Mouse (Mus musculus) liver, adult 2 months (tissue): Measurements from ENCODE around the gene Rbm45. TPM values are rescaled to one million over a fixed set of nuclear protein-coding genes. Genes with fewer than 3 reads are reported as not detected.

Source experiments
- DNase-seq: peaks from one replicate; pipeline ENCODE4 v3.0.0-alpha.2; 2011; ENCODE audit warnings: low read depth, low spot score; ENCODE audit errors: extremely low read depth
- H3K27ac ChIP-seq: fragments of 200-500 bp; replicated peaks from 2 replicates; pipeline ENCODE4 v1.5.1; 2012; ENCODE audit warnings: low read depth, mild to moderate bottlenecking, control low read depth, inconsistent platforms, low read length; ENCODE audit not compliant: insufficient read depth
- H3K27me3 ChIP-seq: fragments of 200-500 bp; 2 replicates; pipeline ENCODE4 v1.6.1; 2012; ENCODE audit warnings: mild to moderate bottlenecking, moderate library complexity, low read length, inconsistent platforms; ENCODE audit not compliant: control insufficient read depth, insufficient read depth
- H3K36me3 ChIP-seq: fragments of 200-500 bp; 2 replicates; pipeline ENCODE4 v1.6.1; 2012; ENCODE audit warnings: low read length, inconsistent platforms; ENCODE audit not compliant: control insufficient read depth, insufficient read depth
- H3K4me1 ChIP-seq: fragments of 200-500 bp; 2 replicates; pipeline ENCODE4 v1.6.1; 2011; ENCODE audit warnings: low read length; ENCODE audit not compliant: control insufficient read depth, insufficient read depth
- H3K4me3 ChIP-seq: fragments of 200-500 bp; 2 replicates; pipeline ENCODE4 v1.5.1; 2011; ENCODE audit warnings: low read depth, mild to moderate bottlenecking, control low read depth, low read length, moderate library complexity; ENCODE audit not compliant: insufficient read depth
- H3K79me2 ChIP-seq: fragments of 200-500 bp; 2 replicates; pipeline ENCODE4 v1.6.1; 2012; ENCODE audit warnings: inconsistent platforms, mild to moderate bottlenecking, low read length, moderate library complexity; ENCODE audit not compliant: control insufficient read depth, insufficient read depth
- H3K9ac ChIP-seq: fragments of 200-500 bp; 2 replicates; pipeline ENCODE4 v1.6.1; 2012; ENCODE audit warnings: low read depth, mild to moderate bottlenecking, control low read depth, inconsistent platforms, low read length
- CTCF ChIP-seq: fragments of 200-500 bp; IDR thresholded peaks from 2 replicates; pipeline ENCODE4 v1.5.1; 2011; ENCODE audit warnings: low read depth, low read length, control low read depth
- POLR2A ChIP-seq: fragments of 200-500 bp; IDR thresholded peaks from 2 replicates; pipeline ENCODE4 v1.6.1; 2011; ENCODE audit warnings: low read length, control low read depth; ENCODE audit not compliant: insufficient read depth; ENCODE audit errors: extremely low read depth
- WGBS: fragments of 180-500 bp; shearing (Covaris S2); methylation state at CpG from one replicate; pipeline ENCODE4 v1.1.7; 2018; 5-methylcytosine and 5-hydroxymethylcytosine counted together
- polyA plus RNA-seq: library from polyadenylated mRNA; depleted of rRNA; stranded (reverse); fragments of >200 nt; gene quantifications from 2 replicates; pipeline ENCODE4 v1.2.3, GENCODE M21; 2012
- total RNA-seq: library from RNA; depleted of rRNA; stranded (reverse); fragments of >200 nt; gene quantifications from 2 replicates; pipeline ENCODE4 v1.2.3, GENCODE M21; 2014

Gene Rbm45
- total and polyA plus RNA-seq, 2 experiments, result 5.2 to 10.0 TPM

- Histone ChIP-seq H3K4me1 (peaks cover 2% of the 10 kb centered on the region; the same call in 1 of the 2 replicates), H3K79me2 (peaks cover 5% of the 10 kb centered on the region; the same call in 1 of the 2 replicates), H3K36me3 (peaks cover 15% of the 10 kb centered on the region; the same call in 1 of the 2 replicates), H3K4me3 (peak overlapping the region; percentile 86), H3K27me3 (no peaks in the 10 kb centered on the region), H3K27ac (no peak overlapping the region), H3K9ac (peak overlapping the region; percentile 75)
- TF ChIP-seq POLR2A (no peak), CTCF (no peak)
- no peak for DNase-seq
- 6% methylated on average over 7 of the region's 7 CpGs for WGBS
These were observed 805 bp downstream of the Rbm45 start for GRCm38 (mm10) chr2:76370656-76370922.

DNA sequence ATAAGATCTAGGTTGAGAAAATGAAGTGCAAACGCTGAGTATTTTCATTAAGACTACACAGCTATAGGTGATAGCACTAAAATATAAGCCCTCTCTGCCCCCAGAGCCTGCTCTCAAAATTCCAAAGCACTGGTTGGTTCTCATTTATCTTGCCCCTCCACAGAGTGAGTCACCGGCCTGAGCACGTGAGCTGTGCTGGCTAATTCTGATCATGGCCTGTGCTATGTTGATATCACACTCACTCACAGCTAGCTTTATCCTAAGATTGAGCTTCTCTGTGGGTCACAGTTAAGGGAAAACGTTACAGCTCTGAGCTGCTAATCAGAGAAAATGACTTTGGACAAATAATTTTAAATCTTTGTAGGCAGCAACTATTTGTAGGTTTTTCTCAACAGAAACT is 2.5 kb downstream of the Rbm45 start:
- WGBS, result 81% methylated on average over 4 of the region's 4 CpGs
- no peak overlapping the region for H3K27ac ChIP-seq
- DNase-seq, result no peak

DNA sequence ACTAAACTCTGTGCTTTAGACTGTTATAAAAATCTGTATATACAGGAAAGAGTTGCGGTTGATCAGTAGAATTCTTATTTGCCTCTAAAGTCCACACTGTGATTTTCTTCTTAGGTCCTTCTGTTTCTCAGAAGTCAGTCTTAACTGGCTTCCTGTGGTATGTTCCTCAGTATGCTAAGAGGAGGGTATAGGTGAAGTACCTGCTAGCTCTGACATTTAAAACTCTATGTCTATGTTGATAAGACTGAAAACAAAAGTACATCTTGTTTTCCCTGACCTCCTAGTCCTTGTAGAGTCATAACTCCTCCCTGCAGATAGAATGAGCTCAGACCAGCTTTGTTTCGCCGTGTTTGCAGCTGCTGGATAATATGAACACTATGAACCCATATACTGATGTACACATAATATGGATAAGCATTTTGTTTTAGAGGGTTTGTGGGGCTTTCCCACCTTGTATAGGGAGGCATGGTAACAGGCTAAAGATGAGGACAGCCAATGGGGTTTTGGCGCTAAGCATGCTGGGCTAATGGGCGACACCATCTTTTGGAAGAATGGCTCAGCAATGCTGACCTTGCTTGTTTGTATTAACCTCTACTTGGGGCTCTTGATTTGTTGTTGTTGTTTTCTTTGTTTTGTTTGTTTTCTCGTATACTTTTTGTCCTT is 4.9 kb downstream of the Rbm45 start:
- Histone ChIP-seq H3K36me3 (peaks cover 36% of the 10 kb centered on the region), H3K27ac (no peak overlapping the region), H3K4me3 (no peak overlapping the region), H3K4me1 (peaks cover 2% of the 10 kb centered on the region; the same call in 1 of the 2 replicates), H3K9ac (no peak overlapping the region), H3K79me2 (peaks cover 5% of the 10 kb centered on the region; the same call in 1 of the 2 replicates), H3K27me3 (no peaks in the 10 kb centered on the region)
- TF ChIP-seq POLR2A (no peak), CTCF (no peak)
- 93% methylated on average over 6 of the region's 6 CpGs for WGBS
- no peak for DNase-seq

More for the DNA sequence above, 2.5 kb downstream of the Rbm45 start:
- Histone ChIP-seq H3K9ac (no peak overlapping the region), H3K4me3 (no peak overlapping the region), H3K36me3 (peaks cover 20% of the 10 kb centered on the region; the same call in 1 of the 2 replicates), H3K4me1 (peaks cover 2% of the 10 kb centered on the region; the same call in 1 of the 2 replicates), H3K27me3 (no peaks in the 10 kb centered on the region), H3K79me2 (peaks cover 5% of the 10 kb centered on the region; the same call in 1 of the 2 replicates)
- TF ChIP-seq POLR2A, result no peak
- no peak for TF ChIP-seq CTCF

- no peak for DNase-seq
- H3K9ac ChIP-seq, result no peak overlapping the region
- no peaks in the 10 kb centered on the region for H3K27me3 ChIP-seq
- H3K4me3 ChIP-seq, result no peak overlapping the region
- TF ChIP-seq CTCF, result no peak
- no peak for TF ChIP-seq POLR2A
- H3K79me2 ChIP-seq, result no peaks in the 10 kb centered on the region
- no peaks in the 10 kb centered on the region for H3K4me1 ChIP-seq
- no peak overlapping the region for H3K27ac ChIP-seq
- H3K36me3 ChIP-seq, result peaks cover 52% of the 10 kb centered on the region
- WGBS, result 93% methylated on average over 19 of the region's 19 CpGs
These were observed 8.9 kb downstream of the Rbm45 start for GRCm38 (mm10) chr2:76378646-76379045.

DNA sequence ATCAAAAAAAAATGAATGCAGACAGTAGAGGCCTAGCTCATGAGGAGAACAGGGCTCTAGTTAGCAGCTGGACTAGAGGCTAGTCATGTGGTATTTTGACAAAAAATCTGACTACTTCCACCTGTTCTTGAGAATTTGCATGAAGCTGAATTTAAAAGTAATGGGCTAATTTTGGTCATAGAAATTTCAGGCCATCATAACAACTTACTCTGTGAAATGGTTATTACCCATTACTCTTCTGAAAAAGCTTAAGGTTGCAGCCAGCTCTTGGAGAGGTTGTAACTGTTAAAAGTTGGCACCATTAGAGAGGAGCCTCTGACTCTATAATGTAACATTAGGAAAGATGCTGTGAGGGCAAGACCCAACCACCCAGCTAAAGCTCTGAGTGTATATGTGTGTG is 16.7 kb downstream of the Rbm45 start:
- TF ChIP-seq POLR2A, result no peak
- TF ChIP-seq CTCF, result no peak
- Histone ChIP-seq H3K36me3 (peaks cover 19% of the 10 kb centered on the region), H3K27ac (no peak overlapping the region), H3K27me3 (no peaks in the 10 kb centered on the region), H3K4me3 (no peak overlapping the region), H3K9ac (no peak overlapping the region), H3K79me2 (no peaks in the 10 kb centered on the region), H3K4me1 (no peaks in the 10 kb centered on the region)
- DNase-seq, result no peak

DNA sequence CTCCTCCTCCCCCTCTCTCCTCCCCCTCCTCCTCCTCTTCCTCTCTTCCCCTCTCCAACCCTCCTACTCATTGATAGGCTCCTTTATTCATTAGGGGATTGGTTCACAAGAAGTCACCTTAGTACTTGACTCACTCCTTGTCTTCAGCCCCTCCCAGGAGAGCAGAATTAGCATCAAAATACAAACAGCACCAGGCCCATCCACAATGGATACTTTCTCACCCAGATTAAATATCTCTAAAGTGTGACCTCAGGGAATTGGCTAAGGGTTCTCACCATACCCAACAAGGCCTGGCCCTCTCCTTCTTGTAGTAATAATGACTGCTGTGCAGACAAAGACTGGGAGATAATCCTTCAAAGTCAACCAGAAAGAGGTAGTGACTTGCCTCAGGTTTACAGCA is 30.4 kb downstream of the Rbm45 start:
- TF ChIP-seq POLR2A, result no peak
- TF ChIP-seq CTCF, result no peak
- no peak for DNase-seq
- Histone ChIP-seq H3K27ac (no peak overlapping the region), H3K9ac (no peak overlapping the region), H3K36me3 (no peaks in the 10 kb centered on the region), H3K27me3 (peaks cover 7% of the 10 kb centered on the region), H3K79me2 (no peaks in the 10 kb centered on the region), H3K4me1 (no peaks in the 10 kb centered on the region), H3K4me3 (no peak overlapping the region)
